Mouse (Mus musculus): ENCODE results near the gene Rnpepl1. TPM values are rescaled to one million over a fixed set of nuclear protein-coding genes. Genes with fewer than 3 reads are reported as not detected.

Gene Rnpepl1
- total RNA-seq, 2 experiments from 2014 or later: 16.8 to 72.9 TPM

GRCm38 (mm10) chr1:92905703-92906310 is 4.8 kb upstream of the Rnpepl1 start:
- ATAC-seq (replicated peaks; ENCODE audit: low FRiP score, low TSS enrichment, poor library complexity, severe bottlenecking): no peak

GRCm38 (mm10) chr1:92906779-92907631 is 3.6 kb upstream of the Rnpepl1 start, which contains the start of gene Dusp28:
Gene Dusp28 (plus strand): TSS chr1:92906981.
- ATAC-seq (replicated peaks; ENCODE audit: low FRiP score, low TSS enrichment, poor library complexity, severe bottlenecking): peak; percentile 68

- ATAC-seq (replicated peaks; ENCODE audit: low FRiP score, low TSS enrichment, poor library complexity, severe bottlenecking): peak; percentile 35
These were observed 2.8 kb upstream of the Rnpepl1 start for GRCm38 (mm10) chr1:92907632-92908360.

GRCm38 (mm10) chr1:92908664-92909063 is 1.9 kb upstream of the Rnpepl1 start:
- ATAC-seq (replicated peaks; ENCODE audit: low FRiP score, low TSS enrichment, poor library complexity, severe bottlenecking): no peak

DNA sequence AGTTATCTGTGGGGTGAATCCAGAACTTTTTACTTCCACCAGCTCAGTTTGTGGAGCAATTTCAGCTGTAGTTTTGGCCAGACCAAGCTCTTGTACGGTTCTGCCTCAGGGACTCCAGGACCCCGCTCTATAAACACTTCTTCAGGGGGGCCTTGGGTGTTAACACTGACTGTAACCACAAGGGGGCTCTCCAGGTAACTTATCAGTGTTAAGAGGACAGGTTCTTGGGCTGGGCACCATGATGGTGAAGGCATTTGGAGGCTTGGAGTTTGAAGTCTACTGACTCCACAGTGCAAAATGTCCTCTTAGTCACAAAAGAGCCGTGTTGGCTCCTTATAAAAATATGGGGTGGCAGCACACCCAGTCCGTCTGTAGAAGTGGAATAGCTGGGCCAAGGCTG is 1.5 kb upstream of the Rnpepl1 start:
- ATAC-seq (replicated peaks; ENCODE audit: low FRiP score, low TSS enrichment, poor library complexity, severe bottlenecking): no peak

DNA sequence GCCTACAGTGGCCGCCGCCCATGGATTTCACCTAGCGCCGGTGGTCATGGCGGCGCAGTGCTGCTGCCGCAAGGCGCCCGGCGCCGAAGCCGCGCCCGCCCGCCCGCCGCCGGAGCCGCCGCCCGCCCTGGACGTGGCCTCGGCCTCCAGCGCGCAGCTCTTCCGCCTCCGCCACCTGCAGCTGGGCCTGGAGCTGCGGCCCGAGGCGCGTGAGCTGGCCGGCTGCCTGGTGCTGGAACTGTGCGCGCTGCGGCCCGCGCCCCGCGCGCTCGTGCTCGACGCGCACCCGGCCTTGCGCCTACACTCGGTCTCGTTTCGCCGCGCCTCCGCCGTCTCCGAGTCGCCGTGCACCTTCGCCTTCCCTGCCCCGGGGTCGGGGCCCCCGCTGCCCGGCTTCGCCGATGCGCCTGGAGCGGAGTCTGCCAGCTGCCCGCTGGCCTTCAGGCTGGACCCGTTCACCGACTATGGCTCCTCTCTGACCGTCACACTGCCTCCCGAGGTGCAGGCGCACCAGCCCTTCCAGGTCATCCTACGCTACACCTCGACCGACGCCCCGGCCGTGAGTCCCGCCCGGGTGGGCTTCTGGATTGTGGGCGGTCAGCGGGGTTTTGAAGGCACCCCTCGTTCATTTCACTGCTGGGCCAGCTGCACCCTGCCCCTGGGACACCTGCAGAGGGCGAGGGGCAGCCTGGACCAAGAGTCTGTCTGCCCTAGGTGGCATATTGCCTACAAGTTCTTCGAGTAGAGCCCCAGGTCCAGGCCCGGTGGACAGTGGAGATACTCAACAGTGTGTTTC is 540 bp downstream of the Rnpepl1 start:
- ATAC-seq (replicated peaks; ENCODE audit: low FRiP score, low TSS enrichment, poor library complexity, severe bottlenecking): no peak

DNA sequence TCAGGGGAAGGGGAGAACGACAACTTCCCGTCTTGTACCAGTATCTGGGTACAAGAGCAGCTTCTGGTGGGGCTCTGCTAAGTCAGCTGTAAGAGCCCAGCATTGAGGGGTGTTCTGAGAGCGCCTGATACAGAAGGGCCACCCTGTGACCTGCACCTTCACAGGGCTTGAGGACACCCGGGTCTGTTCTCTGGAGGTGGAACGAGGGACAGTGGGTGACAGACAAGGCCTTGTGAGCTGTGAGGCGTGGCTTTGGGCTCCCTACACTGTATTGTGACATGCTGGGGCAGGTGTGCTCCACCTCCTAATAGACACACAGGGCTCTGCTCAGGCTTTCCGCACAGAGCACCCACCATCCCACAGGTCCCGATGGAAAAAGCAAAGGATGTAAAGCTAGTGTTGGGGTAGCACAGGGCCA is 1.1 kb downstream of the Rnpepl1 start:
- 0 out of 2 replicates have a peak, but pooled peaks have one; percentile 10 for ATAC-seq (replicated peaks; ENCODE audit: low FRiP score, low TSS enrichment, poor library complexity, severe bottlenecking)

DNA sequence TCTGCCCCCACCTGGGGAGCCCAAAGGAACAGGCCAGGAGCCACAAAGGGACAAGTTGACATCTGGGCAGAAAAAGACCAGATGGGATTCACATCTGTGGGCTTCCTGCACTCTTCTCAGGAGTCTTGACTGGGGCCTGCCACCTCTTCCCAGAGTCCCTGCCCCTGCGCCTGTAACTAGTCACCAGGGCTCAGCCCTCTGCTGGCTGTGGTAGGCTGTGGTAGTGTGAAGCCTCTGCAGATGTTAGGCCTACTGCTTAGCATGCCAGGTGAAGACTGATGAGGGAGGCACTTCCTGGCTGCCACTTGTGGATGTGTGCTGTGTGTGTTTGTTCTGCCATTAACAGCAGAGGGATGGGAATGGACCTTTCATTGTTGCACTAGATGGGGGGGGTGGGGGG is 1.7 kb downstream of the Rnpepl1 start:
- 0 out of 2 replicates have a peak, but pooled peaks have one; percentile 32 for ATAC-seq (replicated peaks; ENCODE audit: low FRiP score, low TSS enrichment, poor library complexity, severe bottlenecking)

DNA sequence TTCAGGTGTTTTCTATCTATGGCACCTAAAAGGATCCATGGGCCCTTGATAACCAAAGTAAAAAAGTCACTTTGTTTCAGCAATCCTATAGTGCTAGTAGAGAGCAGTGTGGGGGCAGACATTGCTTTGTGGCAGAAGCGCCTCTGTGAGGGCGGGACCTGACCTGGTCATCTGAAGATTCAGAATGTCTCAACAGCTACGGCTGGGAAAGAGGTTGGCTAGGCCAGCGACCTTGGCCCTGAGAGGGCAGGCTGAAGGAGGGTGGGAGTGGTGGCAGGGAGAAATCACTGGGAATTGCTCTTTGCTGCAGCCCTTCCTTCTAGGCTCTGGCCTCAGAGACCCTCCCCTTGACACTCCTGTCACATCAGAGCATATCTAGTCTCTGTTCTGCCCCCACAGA is 3.7 kb downstream of the Rnpepl1 start:
- no peak for ATAC-seq (replicated peaks; ENCODE audit: low FRiP score, low TSS enrichment, poor library complexity, severe bottlenecking)

GRCm38 (mm10) chr1:92914993-92915392 is 4.4 kb downstream of the Rnpepl1 start:
- ATAC-seq (replicated peaks; ENCODE audit: low FRiP score, low TSS enrichment, poor library complexity, severe bottlenecking): no peak

DNA sequence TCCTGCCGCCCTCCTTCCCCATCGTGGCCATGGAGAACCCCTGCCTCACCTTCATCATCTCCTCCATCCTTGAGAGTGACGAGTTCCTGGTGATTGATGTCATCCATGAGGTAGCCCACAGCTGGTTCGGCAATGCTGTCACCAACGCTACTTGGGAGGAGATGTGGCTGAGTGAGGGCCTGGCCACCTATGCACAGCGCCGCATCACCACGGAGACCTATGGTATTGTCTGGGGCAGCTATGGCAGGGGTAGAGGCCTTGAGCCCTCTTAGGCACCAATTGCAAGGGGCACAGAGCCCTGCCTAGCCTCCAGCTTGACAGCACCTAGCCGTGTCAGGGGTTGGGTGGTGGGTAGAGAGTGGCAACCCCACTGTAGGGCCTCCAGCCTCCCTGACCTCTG is 6.1 kb downstream of the Rnpepl1 start:
- no peak for ATAC-seq (replicated peaks; ENCODE audit: low FRiP score, low TSS enrichment, poor library complexity, severe bottlenecking)

DNA sequence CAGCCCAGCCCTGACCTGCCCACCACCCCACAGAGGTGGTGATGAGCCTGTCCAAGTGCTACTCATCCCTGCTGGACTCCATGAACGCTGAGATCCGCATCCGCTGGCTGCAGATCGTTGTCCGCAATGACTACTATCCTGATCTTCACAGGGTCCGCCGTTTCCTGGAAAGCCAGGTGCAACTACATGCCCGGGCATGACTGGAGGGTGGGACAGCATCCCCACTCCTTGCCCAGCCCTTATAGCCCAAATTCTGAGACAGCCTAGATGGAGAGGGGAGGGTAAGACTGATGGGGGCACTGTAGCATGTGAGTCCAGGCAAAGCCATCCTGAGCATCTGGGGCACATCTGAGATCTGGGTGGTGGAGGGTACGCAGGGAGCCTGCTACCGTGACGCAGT is 8.6 kb downstream of the Rnpepl1 start:
- ATAC-seq (replicated peaks; ENCODE audit: low FRiP score, low TSS enrichment, poor library complexity, severe bottlenecking): no peak

DNA sequence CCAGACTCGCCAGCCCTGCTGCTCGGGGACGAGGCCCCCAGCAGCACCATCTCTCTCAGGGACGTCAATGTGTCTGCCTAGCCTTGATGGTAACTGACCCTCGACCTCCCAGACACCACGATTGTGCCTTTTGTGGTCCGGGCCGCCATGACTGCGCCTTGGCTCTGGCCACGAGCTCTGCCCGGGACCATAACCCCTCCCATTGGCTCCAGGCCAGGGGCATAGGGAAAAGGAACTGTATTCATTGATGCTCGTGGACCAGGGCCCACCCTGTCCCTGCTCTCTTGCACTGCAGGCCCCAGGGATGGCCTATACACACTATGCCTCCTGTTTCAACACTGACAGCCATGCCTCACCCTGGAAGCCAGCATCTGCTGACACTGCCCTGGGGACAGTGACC is 9.2 kb downstream of the Rnpepl1 start:
- no peak for ATAC-seq (replicated peaks; ENCODE audit: low FRiP score, low TSS enrichment, poor library complexity, severe bottlenecking)

DNA sequence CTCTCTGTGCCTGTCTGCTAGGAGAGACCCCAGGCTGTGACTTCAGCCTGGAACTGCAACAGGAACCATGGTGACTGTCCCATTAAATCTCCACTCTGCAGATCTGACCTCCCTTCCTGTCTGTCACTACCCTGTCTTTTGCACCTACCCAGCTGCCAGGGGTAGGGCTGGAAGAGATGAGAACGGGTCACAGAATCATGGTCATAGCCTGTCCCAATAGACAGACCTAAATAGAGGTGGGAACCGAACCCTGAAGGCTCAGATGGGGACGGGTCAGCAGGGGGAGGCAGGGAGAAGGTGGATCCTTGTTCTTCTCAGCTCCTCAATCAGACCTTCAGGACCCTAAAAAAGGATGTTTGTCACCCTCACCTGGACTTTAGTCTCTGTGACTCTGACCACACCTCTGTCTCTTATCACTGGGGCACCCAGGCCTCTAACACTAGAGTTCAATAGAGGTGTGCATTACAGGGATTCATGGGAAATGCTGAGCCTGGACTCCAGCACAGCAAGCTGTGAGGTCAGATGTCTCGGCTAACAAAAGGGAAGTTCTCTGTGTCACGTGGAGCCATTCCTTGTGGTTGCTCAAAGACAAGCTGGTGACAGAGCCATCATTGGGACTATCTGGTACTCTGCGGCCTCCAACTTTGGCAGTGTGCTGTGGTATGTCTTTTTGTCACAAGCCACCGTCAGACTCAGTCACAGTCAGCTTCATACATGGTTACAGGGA is 10.1 kb downstream of the Rnpepl1 start:
- no peak for ATAC-seq (replicated peaks; ENCODE audit: low FRiP score, low TSS enrichment, poor library complexity, severe bottlenecking)

GRCm38 (mm10) chr1:92921496-92921895 is 10.9 kb downstream of the Rnpepl1 start:
- no peak for ATAC-seq (replicated peaks; ENCODE audit: low FRiP score, low TSS enrichment, poor library complexity, severe bottlenecking)

DNA sequence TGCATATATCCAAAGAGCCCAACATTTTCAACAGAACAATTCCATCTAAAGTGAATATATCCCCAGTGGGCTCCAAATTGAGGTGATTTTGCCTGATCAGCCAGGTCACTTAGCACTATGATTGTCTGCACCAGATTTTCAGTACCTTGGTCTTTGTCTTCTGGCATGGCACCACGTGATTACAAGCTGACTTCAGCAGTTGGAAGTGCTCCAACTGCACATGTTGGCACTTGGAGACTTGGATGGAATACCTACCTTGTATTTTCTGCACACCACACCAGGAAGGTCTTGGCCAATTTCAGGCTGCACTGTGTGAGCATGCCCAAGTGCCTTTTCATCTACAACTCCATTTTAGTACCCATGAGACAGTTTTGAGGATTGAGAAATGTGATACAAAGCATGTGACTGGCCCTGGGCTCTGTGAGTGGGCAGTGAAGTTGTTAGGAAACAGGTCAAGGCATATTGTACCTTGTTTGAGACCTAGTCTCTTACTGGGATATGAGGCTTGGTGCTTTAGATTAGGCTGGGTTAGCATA is 19.7 kb downstream of the Rnpepl1 start:
- ATAC-seq (replicated peaks; ENCODE audit: low FRiP score, low TSS enrichment, poor library complexity, severe bottlenecking): no peak

- no peak for ATAC-seq (replicated peaks; ENCODE audit: low FRiP score, low TSS enrichment, poor library complexity, severe bottlenecking)
These were observed 23.0 kb downstream of the Rnpepl1 start for GRCm38 (mm10) chr1:92933611-92934010.

DNA sequence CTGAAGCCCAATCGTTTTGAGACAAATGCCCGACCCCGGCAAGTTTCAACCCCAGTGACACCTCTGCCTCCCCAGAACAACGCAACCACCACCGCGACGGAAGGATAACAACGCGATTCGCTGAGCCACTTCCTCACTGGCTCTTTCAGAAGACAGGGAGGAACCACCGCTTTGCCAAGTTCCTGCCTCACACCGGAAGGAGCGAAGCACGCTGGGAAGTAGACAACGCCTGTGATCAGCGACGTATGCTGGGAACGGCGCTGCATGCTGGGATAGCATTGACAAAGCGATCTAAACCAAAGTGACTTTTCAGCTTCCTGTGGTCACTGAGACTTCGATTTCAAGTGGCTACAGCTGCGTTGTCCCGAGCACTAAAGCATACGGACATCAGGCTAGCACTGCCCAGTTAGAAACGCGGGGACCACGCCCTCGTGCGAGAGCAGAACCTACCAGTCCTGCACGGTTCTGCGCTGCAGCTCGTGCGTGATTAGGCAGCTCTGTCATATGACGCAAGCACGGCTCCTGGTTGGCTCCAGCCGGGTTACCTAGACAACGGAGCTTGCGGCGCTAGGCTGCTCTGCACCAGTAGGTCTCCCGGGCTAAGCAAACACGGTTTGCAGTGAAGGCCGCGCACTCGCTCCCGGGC is 23.7 kb downstream of the Rnpepl1 start, which contains the start of gene Capn10:
Gene Capn10, plus strand, starts transcription at position 195 of the 646 bp plus-strand sequence.
- peak; percentile 93 for ATAC-seq (replicated peaks; ENCODE audit: low FRiP score, low TSS enrichment, poor library complexity, severe bottlenecking)

Data from megakaryocyte-erythroid progenitor cell, adult 5-6 weeks (primary cell).